Comparison of ENCODE assay signal across 11 mouse cellular contexts in the genomic region with DNA sequence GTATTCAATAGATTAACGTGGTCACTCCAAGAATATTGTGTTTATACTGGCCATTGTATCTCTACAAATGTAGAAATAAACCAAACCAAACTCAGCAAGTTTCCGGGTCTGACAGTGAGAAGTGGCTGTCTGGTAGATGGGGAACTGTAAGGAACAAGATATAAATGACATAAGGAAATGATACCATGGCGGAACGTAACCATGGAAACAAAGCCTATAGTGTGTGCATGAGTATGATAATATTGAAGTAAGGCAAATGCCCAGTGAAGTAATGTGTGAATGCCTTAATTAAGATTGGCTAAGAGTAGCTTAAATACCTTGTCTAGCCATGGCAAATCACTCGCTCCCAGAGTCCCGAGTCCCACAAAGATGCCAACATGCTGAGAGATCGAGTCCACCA.
"Had no signal": no experiment of that assay in that cellular context is flagged by ENCODE, and none has a peak within 500 bp of the region (broad histone marks: within the 10 kb centered on the region; RNA-seq: fewer than 3 reads in every experiment).

No protein-coding gene starts in this region.

- ATAC-seq: midbrain, embryonic 13.5 days; midbrain, embryonic 15.5 days had no signal

- DNase-seq: lung, adult 18-20 months; lung, embryonic 14.5 days; lung, postnatal 10 days; right cerebral cortex, postnatal 14 days; right cerebral cortex, postnatal 4 days; spleen, adult 18-20 months; thymus, adult 18-20 months; thymus, postnatal 14 days; thymus, postnatal 36 days had no signal
